Mouse (Mus musculus): ENCODE data around the gene 4930579F01Rik. TPM values are rescaled to one million over a fixed set of nuclear protein-coding genes. Genes with fewer than 3 reads are reported as not detected.

Gene 4930579F01Rik
- not detected in 2 replicates for polyA plus RNA-seq (2012; rRNA removed)
- not detected in 2 replicates for polyA plus RNA-seq (2014; fragmentation: Nextera tagmentation; extraction: Ambion mirVana)

DNA sequence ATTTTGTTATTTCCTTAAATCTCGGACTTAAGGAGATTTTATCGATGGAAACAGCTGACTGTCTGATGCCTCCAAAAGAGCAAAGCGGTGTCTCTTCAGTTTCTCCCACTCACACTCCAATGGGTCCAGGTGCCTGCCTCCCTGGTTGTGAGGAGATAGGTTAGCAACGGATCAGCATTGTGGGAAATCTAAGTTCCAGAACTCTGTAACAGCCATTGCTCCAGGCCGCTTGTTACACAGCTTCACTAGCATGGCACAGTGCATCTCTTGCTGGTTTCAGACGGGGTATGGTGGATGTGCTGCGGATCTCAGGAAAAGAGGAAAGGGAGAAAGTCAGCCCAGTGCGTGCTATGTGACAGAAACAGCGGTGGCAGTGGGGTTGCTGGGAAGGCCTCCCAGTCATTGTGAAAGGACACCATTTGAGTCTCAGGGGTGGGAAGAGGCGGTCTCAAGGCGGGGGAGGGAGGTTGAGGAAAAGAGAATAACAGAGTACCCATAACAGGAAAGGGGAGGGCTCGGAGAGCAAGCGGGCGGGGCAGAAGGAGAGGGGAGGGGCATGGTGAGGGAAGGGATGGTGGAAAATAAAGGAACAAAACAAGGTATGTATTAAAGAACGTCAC, at the start of gene 4930579F01Rik:
Gene 4930579F01Rik, minus strand, starts transcription at position 143 of the 620 bp plus-strand sequence.
- no peak within 1 kb of the TSS for H3K4me3 ChIP-seq (ENCODE audit: insufficient read depth in 1 of 2, low read depth in 2 of 2, low read length in 2 of 2)
- TF ChIP-seq CTCF (IDR thresholded peaks at IDR 0.05; ENCODE audit: low read depth) (no peak), EP300 (IDR thresholded peaks at IDR 0.05; ENCODE audit: low read depth) (no peak)
- no peak within 1 kb of the TSS for H3K9ac ChIP-seq (replicated peaks)
- no peaks in the 10 kb centered on the region for H3K4me1 ChIP-seq (replicated peaks; ENCODE audit: control insufficient read depth in 2 of 2, insufficient read depth in 2 of 2, low read length in 1 of 2)
- H3K9me3 ChIP-seq (ENCODE audit: control insufficient read depth, low read length) = no peaks in the 10 kb centered on the region
- DNase-seq (ENCODE audit: low read depth in 3 of 3, low spot score in 3 of 3) (no peak), ATAC-seq (ENCODE audit: insufficient read depth) (no peak)
- H3K27ac ChIP-seq = no peak within 1 kb of the TSS
- H3K4me2 ChIP-seq (ENCODE audit: low read depth) = no peak within 1 kb of the TSS
- H3K36me3 ChIP-seq (replicated peaks; ENCODE audit: control insufficient read depth, insufficient read depth, low read depth) = no peaks in the 10 kb centered on the region
- 64% methylated on average over 15 of the region's 15 CpGs for WGBS (ENCODE audit: insufficient replicate concordance)
- H3K27me3 ChIP-seq (ENCODE audit: control insufficient read depth, insufficient read depth, low read length) = no peaks in the 10 kb centered on the region

DNA sequence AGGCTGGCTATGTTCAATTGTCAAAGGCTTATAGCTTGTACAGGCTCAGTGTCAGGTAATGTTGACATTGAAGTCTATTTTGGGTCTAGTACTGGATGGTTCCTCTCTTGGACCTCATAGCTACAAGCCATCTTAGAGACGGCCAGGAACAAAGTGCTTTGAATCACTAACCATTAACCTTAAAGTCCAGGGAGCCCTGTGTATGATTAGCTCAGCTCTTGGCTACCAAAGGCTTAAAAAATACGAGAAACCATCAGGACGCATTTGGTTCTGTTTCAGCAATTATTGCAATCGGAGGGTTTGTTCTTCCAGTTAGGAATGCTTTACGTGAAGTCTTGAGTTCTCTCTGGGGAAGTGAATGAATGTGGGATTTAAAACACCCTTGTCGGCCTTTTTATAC, 49.3 kb upstream of the 4930579F01Rik start:
- H3K36me3 ChIP-seq (replicated peaks; ENCODE audit: control insufficient read depth, insufficient read depth, low read depth) = no peaks in the 10 kb centered on the region
- WGBS (ENCODE audit: insufficient replicate concordance) = 65% methylated on average over 6 of the region's 6 CpGs
- H3K4me2 ChIP-seq (ENCODE audit: low read depth) = no peak overlapping the region
- peaks cover 0 to 4% of the 10 kb centered on the region in 2 experiments; a peak in 2 of 4 replicates for H3K4me1 ChIP-seq (replicated peaks; ENCODE audit: control insufficient read depth in 2 of 2, insufficient read depth in 2 of 2, low read length in 1 of 2)
- TF ChIP-seq CTCF (IDR thresholded peaks at IDR 0.05; ENCODE audit: low read depth) (no peak), EP300 (IDR thresholded peaks at IDR 0.05; ENCODE audit: low read depth) (no peak)
- DNase-seq (ENCODE audit: low read depth in 3 of 3, low spot score in 3 of 3) = no peak
- no peaks in the 10 kb centered on the region for H3K27me3 ChIP-seq (ENCODE audit: control insufficient read depth, insufficient read depth, low read length)
- no peak overlapping the region for H3K4me3 ChIP-seq (ENCODE audit: insufficient read depth in 1 of 2, low read depth in 2 of 2, low read length in 2 of 2)
- H3K9me3 ChIP-seq (ENCODE audit: control insufficient read depth, low read length) = no peaks in the 10 kb centered on the region
- H3K9ac ChIP-seq (replicated peaks) = no peak overlapping the region
- no peak for ATAC-seq (ENCODE audit: insufficient read depth)
- no peak overlapping the region for H3K27ac ChIP-seq

DNA sequence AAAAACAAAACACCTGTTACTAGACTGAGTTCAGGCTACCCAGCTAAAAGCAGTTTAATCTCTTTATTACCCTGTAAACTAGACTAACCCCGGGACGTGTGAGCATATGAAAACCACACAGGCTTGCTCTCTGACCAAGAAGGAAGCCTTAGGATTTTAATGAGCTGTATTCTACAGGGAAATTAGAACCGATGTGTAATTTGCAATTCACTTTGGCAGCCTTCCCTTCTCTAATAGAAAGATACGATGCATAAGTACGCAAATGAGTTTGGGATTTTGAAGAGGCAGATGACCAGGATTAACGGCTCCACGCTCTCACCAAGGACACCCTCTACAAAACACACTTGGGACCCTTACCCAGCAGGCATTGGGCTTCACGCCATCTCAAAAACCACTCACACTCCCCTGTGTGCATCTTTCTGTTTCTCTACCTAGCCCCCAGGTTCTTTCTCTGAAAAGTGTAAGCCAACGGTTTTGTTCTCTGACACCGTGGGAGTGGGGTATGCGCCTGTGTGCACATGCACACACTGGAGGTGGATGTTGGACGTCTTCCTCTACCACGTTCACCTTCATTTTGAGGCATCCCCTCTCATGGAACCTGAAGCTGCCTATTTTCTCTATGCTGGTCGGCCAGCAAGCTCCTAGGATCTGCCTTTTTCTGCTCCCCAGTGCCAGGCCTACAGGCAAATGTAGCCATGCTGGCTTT, 48.5 kb upstream of the 4930579F01Rik start:
- no peak for ATAC-seq (ENCODE audit: insufficient read depth)
- Histone ChIP-seq H3K4me2 (ENCODE audit: low read depth) (no peak overlapping the region), H3K36me3 (replicated peaks; ENCODE audit: control insufficient read depth, insufficient read depth, low read depth) (no peaks in the 10 kb centered on the region), H3K9me3 (ENCODE audit: control insufficient read depth, low read length) (no peaks in the 10 kb centered on the region), H3K27me3 (ENCODE audit: control insufficient read depth, insufficient read depth, low read length) (no peaks in the 10 kb centered on the region), H3K9ac (replicated peaks) (no peak overlapping the region), H3K4me3 (ENCODE audit: insufficient read depth in 1 of 2, low read depth in 2 of 2, low read length in 2 of 2) (no peak overlapping the region), H3K4me1 (replicated peaks; ENCODE audit: control insufficient read depth in 2 of 2, insufficient read depth in 2 of 2, low read length in 1 of 2) (peaks cover 0 to 4% of the 10 kb centered on the region in 2 experiments; a peak in 2 of 4 replicates), H3K27ac (no peak overlapping the region)
- TF ChIP-seq EP300 (IDR thresholded peaks at IDR 0.05; ENCODE audit: low read depth) = no peak
- TF ChIP-seq CTCF (IDR thresholded peaks at IDR 0.05; ENCODE audit: low read depth) = no peak
- WGBS (ENCODE audit: insufficient replicate concordance) = 67% methylated on average over 14 of the region's 14 CpGs
- DNase-seq (ENCODE audit: low read depth in 3 of 3, low spot score in 3 of 3) = no peak

DNA sequence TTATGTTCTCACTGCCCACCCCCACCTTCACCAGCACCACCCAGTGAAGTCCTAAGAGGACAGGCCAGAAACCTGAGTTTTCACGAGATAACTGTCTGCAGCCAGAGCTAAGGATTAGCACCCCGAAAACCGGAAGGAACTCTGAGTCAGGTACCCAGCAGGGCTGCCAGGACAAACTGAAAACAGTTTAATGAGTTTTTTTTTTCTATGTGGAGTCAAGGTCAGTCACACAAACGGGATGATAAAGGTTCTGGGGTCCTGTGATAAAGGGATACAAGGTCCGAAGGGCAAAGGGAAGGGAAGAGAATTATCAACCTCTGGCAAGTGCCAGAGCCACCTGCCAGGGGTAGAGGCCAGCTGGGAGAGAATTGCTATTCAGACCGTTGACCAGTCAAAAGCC, 47.7 kb upstream of the 4930579F01Rik start:
- no peaks in the 10 kb centered on the region for H3K9me3 ChIP-seq (ENCODE audit: control insufficient read depth, low read length)
- no peaks in the 10 kb centered on the region for H3K36me3 ChIP-seq (replicated peaks; ENCODE audit: control insufficient read depth, insufficient read depth, low read depth)
- WGBS (ENCODE audit: insufficient replicate concordance) = 25% methylated on average over 6 of the region's 6 CpGs
- no peak for ATAC-seq (ENCODE audit: insufficient read depth)
- H3K4me2 ChIP-seq (ENCODE audit: low read depth) = no peak overlapping the region
- peaks cover 0 to 4% of the 10 kb centered on the region in 2 experiments; a peak in 2 of 4 replicates for H3K4me1 ChIP-seq (replicated peaks; ENCODE audit: control insufficient read depth in 2 of 2, insufficient read depth in 2 of 2, low read length in 1 of 2)
- H3K27me3 ChIP-seq (ENCODE audit: control insufficient read depth, insufficient read depth, low read length) = no peaks in the 10 kb centered on the region
- no peak overlapping the region for H3K27ac ChIP-seq
- TF ChIP-seq CTCF (IDR thresholded peaks at IDR 0.05; ENCODE audit: low read depth) = no peak
- no peak for TF ChIP-seq EP300 (IDR thresholded peaks at IDR 0.05; ENCODE audit: low read depth)
- no peak for DNase-seq (ENCODE audit: low read depth in 3 of 3, low spot score in 3 of 3)
- no peak overlapping the region for H3K4me3 ChIP-seq (ENCODE audit: insufficient read depth in 1 of 2, low read depth in 2 of 2, low read length in 2 of 2)
- H3K9ac ChIP-seq (replicated peaks) = no peak overlapping the region

DNA sequence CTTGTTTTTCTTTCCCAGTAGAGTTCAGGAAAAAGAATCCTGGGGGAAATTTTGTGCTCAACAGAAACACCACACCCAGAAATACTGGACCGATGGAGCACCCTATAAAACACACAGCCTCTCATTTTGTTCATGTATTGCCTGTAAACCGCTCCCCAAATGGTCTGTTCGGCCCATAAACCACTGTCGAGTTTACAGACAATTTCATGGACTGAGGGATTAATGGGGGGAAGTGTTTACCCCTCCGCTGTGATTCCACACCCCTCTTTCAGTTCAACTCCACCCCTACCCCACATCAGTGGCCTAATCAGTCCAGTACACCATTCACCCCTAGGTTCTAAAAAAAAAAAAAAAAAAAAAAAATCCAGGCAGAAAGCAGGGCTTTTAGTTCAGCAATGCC, 47.3 kb upstream of the 4930579F01Rik start:
- no peaks in the 10 kb centered on the region for H3K36me3 ChIP-seq (replicated peaks; ENCODE audit: control insufficient read depth, insufficient read depth, low read depth)
- no peak for TF ChIP-seq EP300 (IDR thresholded peaks at IDR 0.05; ENCODE audit: low read depth)
- TF ChIP-seq CTCF (IDR thresholded peaks at IDR 0.05; ENCODE audit: low read depth) = no peak
- WGBS (ENCODE audit: insufficient replicate concordance) = 57% methylated on average over 5 of the region's 5 CpGs
- no peaks in the 10 kb centered on the region for H3K9me3 ChIP-seq (ENCODE audit: control insufficient read depth, low read length)
- ATAC-seq (ENCODE audit: insufficient read depth) (no peak), DNase-seq (ENCODE audit: low read depth in 3 of 3, low spot score in 3 of 3) (no peak)
- no peaks in the 10 kb centered on the region for H3K27me3 ChIP-seq (ENCODE audit: control insufficient read depth, insufficient read depth, low read length)
- no peak overlapping the region for H3K27ac ChIP-seq
- H3K9ac ChIP-seq (replicated peaks) = no peak overlapping the region
- no peak overlapping the region for H3K4me2 ChIP-seq (ENCODE audit: low read depth)
- no peak overlapping the region for H3K4me3 ChIP-seq (ENCODE audit: insufficient read depth in 1 of 2, low read depth in 2 of 2, low read length in 2 of 2)
- peaks cover 0 to 4% of the 10 kb centered on the region in 2 experiments; a peak in 2 of 4 replicates for H3K4me1 ChIP-seq (replicated peaks; ENCODE audit: control insufficient read depth in 2 of 2, insufficient read depth in 2 of 2, low read length in 1 of 2)
